Mouse (Mus musculus): ENCODE data around the gene Tmem30c. TPM values are rescaled to one million over a fixed set of nuclear protein-coding genes. Genes with fewer than 3 reads are reported as not detected.

The Tmem30c gene
- polyA plus RNA-seq, 1 experiment from 2014 or later = 0.41 TPM

DNA sequence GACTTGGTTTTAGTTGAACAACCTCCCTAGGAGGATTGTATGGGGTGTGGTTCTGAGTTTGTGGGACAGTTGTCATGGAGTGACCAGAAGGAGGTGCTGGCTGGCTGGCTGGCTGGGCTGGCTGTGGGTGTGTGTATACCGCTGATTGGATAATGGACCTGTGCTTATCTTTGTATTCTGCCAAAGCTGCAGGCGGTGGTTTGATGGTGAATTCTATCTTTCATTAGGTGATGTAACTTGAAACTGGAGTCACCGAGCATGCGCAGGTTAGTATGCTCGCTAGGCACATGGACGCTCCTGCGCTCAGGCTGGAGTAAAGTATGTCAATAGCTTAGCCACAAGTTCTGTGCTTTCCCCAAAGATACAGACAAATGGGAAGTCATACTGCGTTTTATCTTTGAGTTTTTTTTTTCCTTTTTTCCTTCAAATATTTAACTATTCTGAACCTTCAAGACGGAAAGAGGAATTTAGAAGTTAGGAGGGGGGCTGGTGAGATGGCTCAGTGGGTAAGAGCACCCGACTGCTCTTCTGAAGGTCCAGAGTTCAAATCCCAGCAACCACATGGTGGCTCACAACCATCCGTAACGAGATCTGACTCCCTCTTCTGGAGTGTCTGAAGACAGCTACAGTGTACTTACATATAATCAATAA lies 13.6 kb downstream of the Tmem30c start:
- Histone ChIP-seq H3K9me3 (ENCODE audit: control insufficient read depth, low read length) (no peaks in the 10 kb centered on the region), H3K27ac (ENCODE audit: low read depth, low read length) (no peak overlapping the region), H3K4me2 (replicated peaks; ENCODE audit: low read depth, low read length) (no peak overlapping the region), H3K27me3 (ENCODE audit: control insufficient read depth, insufficient read depth, low read length) (no peaks in the 10 kb centered on the region), H3K36me3 (ENCODE audit: control insufficient read depth, insufficient read depth, low read length) (no peaks in the 10 kb centered on the region), H3K4me3 (ENCODE audit: low read length) (no peak overlapping the region), H3K4me1 (ENCODE audit: control insufficient read depth, insufficient read depth, low read length) (no peaks in the 10 kb centered on the region), H3K9ac (ENCODE audit: low read depth, low read length) (no peak overlapping the region)
- 93% methylated on average over 10 of the region's 12 CpGs for WGBS
- no peak for ATAC-seq (ENCODE audit: low FRiP score, low TSS enrichment)

DNA sequence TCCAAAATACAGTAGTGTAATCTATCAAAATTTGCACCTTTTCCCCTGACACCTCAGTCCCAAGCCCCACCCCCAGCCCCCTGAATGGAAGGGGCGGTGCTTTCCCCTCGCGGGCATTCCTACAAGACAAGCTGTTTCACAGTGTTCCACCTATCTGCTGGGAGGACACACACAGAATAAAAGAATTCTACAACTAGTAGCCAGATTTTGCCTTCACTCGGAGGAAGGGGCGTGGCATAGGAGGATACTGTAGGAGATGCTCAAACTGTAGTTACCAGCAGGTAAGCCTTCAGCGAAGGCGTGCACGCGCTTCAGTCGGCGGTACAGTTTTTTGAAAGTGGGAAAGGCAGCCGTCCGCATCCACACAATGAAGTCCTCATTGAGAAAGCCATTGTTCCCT lies 22.9 kb downstream of the Tmem30c start:
- no peak for ATAC-seq (ENCODE audit: low FRiP score, low TSS enrichment)

GRCm38 (mm10) chr16:57268058-57268841 lies 24.4 kb downstream of the Tmem30c start:
- Histone ChIP-seq H3K27ac (ENCODE audit: low read depth, low read length) (no peak overlapping the region), H3K27me3 (ENCODE audit: control insufficient read depth, insufficient read depth, low read length) (no peaks in the 10 kb centered on the region), H3K9ac (ENCODE audit: low read depth, low read length) (no peak overlapping the region), H3K9me3 (ENCODE audit: control insufficient read depth, low read length) (no peaks in the 10 kb centered on the region), H3K4me3 (ENCODE audit: low read length) (no peak overlapping the region), H3K4me1 (ENCODE audit: control insufficient read depth, insufficient read depth, low read length) (no peaks in the 10 kb centered on the region), H3K36me3 (ENCODE audit: control insufficient read depth, insufficient read depth, low read length) (no peaks in the 10 kb centered on the region), H3K4me2 (replicated peaks; ENCODE audit: low read depth, low read length) (no peak overlapping the region)
- WGBS = 91% methylated on average over 14 of the region's 14 CpGs
- ATAC-seq (ENCODE audit: low FRiP score, low TSS enrichment) = no peak

More for the DNA sequence above, 22.9 kb downstream of the Tmem30c start:
- H3K27ac ChIP-seq (ENCODE audit: low read depth, low read length) = no peak overlapping the region
- no peak overlapping the region for H3K4me3 ChIP-seq (ENCODE audit: low read length)
- H3K36me3 ChIP-seq (ENCODE audit: control insufficient read depth, insufficient read depth, low read length) = no peaks in the 10 kb centered on the region
- no peak overlapping the region for H3K4me2 ChIP-seq (replicated peaks; ENCODE audit: low read depth, low read length)
- no peaks in the 10 kb centered on the region for H3K27me3 ChIP-seq (ENCODE audit: control insufficient read depth, insufficient read depth, low read length)
- no peaks in the 10 kb centered on the region for H3K9me3 ChIP-seq (ENCODE audit: control insufficient read depth, low read length)
- WGBS = 95% methylated on average over 13 of the region's 13 CpGs
- no peak overlapping the region for H3K9ac ChIP-seq (ENCODE audit: low read depth, low read length)
- no peaks in the 10 kb centered on the region for H3K4me1 ChIP-seq (ENCODE audit: control insufficient read depth, insufficient read depth, low read length)

DNA sequence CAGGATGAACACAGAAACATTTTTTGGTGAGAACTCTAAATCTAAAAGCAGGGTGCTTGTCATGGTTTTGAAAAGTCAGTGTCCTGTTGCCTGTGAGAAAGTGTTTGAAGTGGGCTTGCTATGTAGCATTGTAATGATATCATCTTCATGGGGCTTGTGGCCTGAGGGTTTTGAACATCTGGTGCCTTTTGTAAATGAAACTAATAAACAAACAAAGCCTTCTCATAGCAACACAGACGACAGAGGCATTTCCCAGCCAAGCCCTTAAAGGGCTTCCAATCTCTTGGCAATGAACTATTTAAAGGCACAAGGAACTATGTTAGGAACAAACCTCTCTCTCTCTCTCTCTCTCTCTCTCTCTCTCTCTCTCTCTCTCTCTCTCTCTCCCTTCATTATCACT lies 25.6 kb downstream of the Tmem30c start:
- Histone ChIP-seq H3K9me3 (ENCODE audit: control insufficient read depth, low read length) (no peaks in the 10 kb centered on the region), H3K36me3 (ENCODE audit: control insufficient read depth, insufficient read depth, low read length) (no peaks in the 10 kb centered on the region), H3K4me3 (ENCODE audit: low read length) (no peak overlapping the region), H3K4me2 (replicated peaks; ENCODE audit: low read depth, low read length) (no peak overlapping the region), H3K27ac (ENCODE audit: low read depth, low read length) (no peak overlapping the region), H3K9ac (ENCODE audit: low read depth, low read length) (no peak overlapping the region), H3K27me3 (ENCODE audit: control insufficient read depth, insufficient read depth, low read length) (no peaks in the 10 kb centered on the region), H3K4me1 (ENCODE audit: control insufficient read depth, insufficient read depth, low read length) (no peaks in the 10 kb centered on the region)
- WGBS = 12% methylated on average over 1 of the region's 1 CpGs
- ATAC-seq (ENCODE audit: low FRiP score, low TSS enrichment) = no peak

GRCm38 (mm10) chr16:57260152-57260551 lies 32.5 kb downstream of the Tmem30c start:
- Histone ChIP-seq H3K36me3 (ENCODE audit: control insufficient read depth, insufficient read depth, low read length) (no peaks in the 10 kb centered on the region), H3K4me1 (ENCODE audit: control insufficient read depth, insufficient read depth, low read length) (no peaks in the 10 kb centered on the region), H3K4me2 (replicated peaks; ENCODE audit: low read depth, low read length) (no peak overlapping the region), H3K9ac (ENCODE audit: low read depth, low read length) (no peak overlapping the region), H3K27ac (ENCODE audit: low read depth, low read length) (no peak overlapping the region), H3K4me3 (ENCODE audit: low read length) (no peak overlapping the region), H3K27me3 (ENCODE audit: control insufficient read depth, insufficient read depth, low read length) (no peaks in the 10 kb centered on the region), H3K9me3 (ENCODE audit: control insufficient read depth, low read length) (no peaks in the 10 kb centered on the region)
- WGBS = 88% methylated on average over 10 of the region's 10 CpGs
- no peak for ATAC-seq (ENCODE audit: low FRiP score, low TSS enrichment)

DNA sequence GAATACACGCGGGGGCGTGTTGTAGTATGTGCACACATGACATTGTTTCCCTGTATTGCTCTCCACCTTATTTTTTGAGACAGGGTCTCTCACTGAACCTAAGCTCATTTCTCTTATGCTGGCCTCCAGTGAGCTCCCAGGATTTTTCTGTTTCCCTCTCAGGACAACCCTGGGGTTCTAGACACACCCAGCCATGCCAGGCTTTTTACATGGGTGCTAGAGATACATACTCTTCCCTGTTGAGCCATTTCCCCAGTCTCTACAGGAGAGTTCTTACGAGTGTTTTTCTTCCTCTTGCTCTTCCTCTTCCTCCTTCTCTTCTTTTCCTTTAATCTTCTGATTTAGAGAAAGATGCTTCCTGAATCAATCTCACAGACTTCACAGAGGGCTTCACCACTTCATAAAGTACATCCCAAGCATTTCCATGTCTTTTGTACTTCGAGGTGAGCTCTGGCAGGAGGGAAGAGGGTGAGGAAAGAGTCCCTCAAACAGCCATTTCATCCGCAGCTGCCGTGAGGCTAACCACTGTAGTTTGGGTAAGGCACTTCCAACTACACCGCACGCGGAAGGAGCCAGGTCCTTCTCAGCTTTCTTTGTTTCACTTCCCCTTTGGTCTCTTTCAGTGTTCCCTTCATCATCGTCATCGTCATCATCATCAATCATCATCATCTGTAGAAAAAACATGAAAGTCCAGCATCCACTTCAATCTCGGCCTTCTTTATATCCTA lies 33.1 kb downstream of the Tmem30c start:
- Histone ChIP-seq H3K4me1 (ENCODE audit: control insufficient read depth, insufficient read depth, low read length) (no peaks in the 10 kb centered on the region), H3K4me3 (ENCODE audit: low read length) (no peak overlapping the region), H3K27ac (ENCODE audit: low read depth, low read length) (no peak overlapping the region), H3K4me2 (replicated peaks; ENCODE audit: low read depth, low read length) (no peak overlapping the region), H3K9me3 (ENCODE audit: control insufficient read depth, low read length) (no peaks in the 10 kb centered on the region), H3K36me3 (ENCODE audit: control insufficient read depth, insufficient read depth, low read length) (no peaks in the 10 kb centered on the region), H3K9ac (ENCODE audit: low read depth, low read length) (no peak overlapping the region), H3K27me3 (ENCODE audit: control insufficient read depth, insufficient read depth, low read length) (no peaks in the 10 kb centered on the region)
- no peak for ATAC-seq (ENCODE audit: low FRiP score, low TSS enrichment)
- WGBS = 89% methylated on average over 13 of the region's 13 CpGs

DNA sequence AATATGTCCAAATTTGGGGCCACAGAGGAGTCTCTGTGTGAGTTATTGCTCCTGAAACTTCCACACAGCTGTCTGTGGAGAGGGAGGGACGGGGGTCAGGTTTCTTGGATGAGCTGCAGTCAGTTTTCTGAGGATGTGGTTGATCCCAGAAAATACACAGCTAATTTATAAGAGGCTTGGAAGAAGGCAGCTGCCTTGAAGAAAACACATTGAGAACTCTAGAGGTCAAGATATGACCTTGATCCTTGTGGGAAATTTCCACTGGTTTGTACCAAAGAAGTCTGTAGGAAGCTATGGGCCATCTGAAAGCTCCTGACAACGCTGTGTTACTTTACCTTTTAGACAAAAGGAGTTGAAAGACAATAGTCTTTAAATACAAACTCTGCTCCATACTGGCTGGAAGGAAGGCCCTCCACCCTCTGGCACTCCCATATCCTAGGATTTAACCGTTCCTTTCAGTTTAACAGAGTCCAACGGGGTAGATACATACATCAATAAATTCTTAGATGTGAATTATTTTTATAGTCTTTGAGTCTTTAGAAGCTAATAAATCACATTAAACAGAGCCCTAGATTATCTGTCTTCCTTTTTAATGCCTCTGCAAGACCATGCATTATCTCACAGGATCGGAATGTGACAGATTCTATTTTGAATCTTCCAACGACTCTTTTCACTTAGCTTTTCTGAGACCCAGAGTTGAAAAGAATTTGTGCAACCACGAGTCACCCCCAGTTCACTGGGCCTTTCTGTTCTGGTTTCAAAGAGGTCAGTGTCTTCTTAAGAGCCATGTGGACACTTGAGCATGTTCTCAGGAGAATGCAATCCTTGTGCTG lies 40.9 kb downstream of the Tmem30c start:
- 0 out of 2 replicates have a peak, but pooled peaks cover 5% of the 10 kb centered on the region for H3K4me1 ChIP-seq (ENCODE audit: control insufficient read depth, insufficient read depth, low read length)
- H3K36me3 ChIP-seq (ENCODE audit: control insufficient read depth, insufficient read depth, low read length) = no peaks in the 10 kb centered on the region
- WGBS = 31% methylated on average over 7 of the region's 7 CpGs
- H3K4me2 ChIP-seq (replicated peaks; ENCODE audit: low read depth, low read length) = no peak overlapping the region
- H3K27ac ChIP-seq (ENCODE audit: low read depth, low read length) = peak overlapping the region; percentile 77
- H3K9ac ChIP-seq (ENCODE audit: low read depth, low read length) = no peak overlapping the region
- H3K9me3 ChIP-seq (ENCODE audit: control insufficient read depth, low read length) = peaks cover 3% of the 10 kb centered on the region; the same call in 1 of the 2 replicates
- no peaks in the 10 kb centered on the region for H3K27me3 ChIP-seq (ENCODE audit: control insufficient read depth, insufficient read depth, low read length)
- ATAC-seq (ENCODE audit: low FRiP score, low TSS enrichment) = peak; percentile 70; the same call in 1 of the 2 replicates
- H3K4me3 ChIP-seq (ENCODE audit: low read length) = no peak overlapping the region

DNA sequence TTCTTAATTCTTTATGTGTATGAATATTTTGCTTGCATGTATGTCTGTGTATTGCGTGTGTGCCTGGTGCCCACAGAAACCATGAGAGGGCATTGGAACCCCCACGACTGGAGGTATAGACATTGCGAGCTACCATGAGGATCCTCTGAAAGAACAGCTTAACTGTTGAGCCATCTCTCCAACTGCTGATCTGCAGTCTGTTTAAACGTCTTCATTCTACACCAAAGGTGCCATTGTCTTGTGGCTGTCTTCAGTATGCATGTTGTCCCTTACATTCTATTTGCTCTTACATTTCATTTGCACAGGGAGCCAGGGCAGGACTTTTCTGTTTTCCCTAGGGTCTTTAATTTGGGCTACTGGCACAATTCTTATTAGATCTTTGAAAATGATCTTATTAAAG lies 41.7 kb downstream of the Tmem30c start:
- H3K9ac ChIP-seq (ENCODE audit: low read depth, low read length) = no peak overlapping the region
- no peaks in the 10 kb centered on the region for H3K27me3 ChIP-seq (ENCODE audit: control insufficient read depth, insufficient read depth, low read length)
- 0 out of 2 replicates have a peak, but pooled peaks cover 5% of the 10 kb centered on the region for H3K4me1 ChIP-seq (ENCODE audit: control insufficient read depth, insufficient read depth, low read length)
- no peak overlapping the region for H3K4me2 ChIP-seq (replicated peaks; ENCODE audit: low read depth, low read length)
- no peak for ATAC-seq (ENCODE audit: low FRiP score, low TSS enrichment)
- peaks cover 3% of the 10 kb centered on the region; the same call in 1 of the 2 replicates for H3K9me3 ChIP-seq (ENCODE audit: control insufficient read depth, low read length)
- no peaks in the 10 kb centered on the region for H3K36me3 ChIP-seq (ENCODE audit: control insufficient read depth, insufficient read depth, low read length)
- peak overlapping the region; percentile 77 for H3K27ac ChIP-seq (ENCODE audit: low read depth, low read length)
- WGBS = 88% methylated on average over 4 of the region's 4 CpGs
- no peak overlapping the region for H3K4me3 ChIP-seq (ENCODE audit: low read length)
